Mouse (Mus musculus): ENCODE results near the gene Coq4. TPM values are rescaled to one million over a fixed set of nuclear protein-coding genes. Genes with fewer than 3 reads are reported as not detected.

Coq4 gene
- polyA plus RNA-seq, 1 experiment from 2014 or later: 13.1 TPM

DNA sequence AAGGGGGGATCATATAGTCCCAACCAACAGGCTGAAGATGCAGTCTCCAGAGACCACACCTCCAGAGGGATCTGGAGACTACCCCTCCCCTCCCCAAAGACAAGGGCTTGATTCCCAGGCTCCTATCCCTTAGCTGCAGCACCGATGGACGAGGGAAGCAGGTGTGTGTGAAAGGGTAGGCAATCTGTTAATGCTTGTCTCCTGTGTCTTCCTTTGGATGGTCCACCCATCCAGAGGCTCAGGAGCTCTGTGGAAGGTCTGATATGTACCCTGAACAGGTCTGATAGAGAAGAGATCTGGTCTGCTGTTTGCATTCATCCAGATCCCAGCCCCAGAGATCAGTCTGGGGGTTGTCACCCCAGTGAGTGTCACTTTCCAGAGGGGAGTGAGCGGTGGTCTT, 59.6 kb downstream of the Coq4 start:
- 61% methylated on average over 3 of the region's 3 CpGs for WGBS
- H3K4me2 ChIP-seq (replicated peaks; ENCODE audit: low read depth, low read length): no peak overlapping the region
- peaks cover 20% of the 10 kb centered on the region; the same call in 1 of the 2 replicates for H3K36me3 ChIP-seq (ENCODE audit: insufficient read depth, low read length)
- H3K9me3 ChIP-seq (ENCODE audit: low read length): no peaks in the 10 kb centered on the region
- H3K9ac ChIP-seq (replicated peaks; ENCODE audit: low read depth): no peak overlapping the region
- peaks cover 30% of the 10 kb centered on the region for H3K27me3 ChIP-seq (replicated peaks; ENCODE audit: insufficient read depth, low read length)
- no peaks in the 10 kb centered on the region for H3K4me1 ChIP-seq (ENCODE audit: insufficient read depth, low read depth, low read length)
- H3K4me3 ChIP-seq (ENCODE audit: low read depth, low read length): no peak overlapping the region
- no peak overlapping the region for H3K27ac ChIP-seq (ENCODE audit: low read length)
- DNase-seq (ENCODE audit: low spot score) (no peak), ATAC-seq (no peak)
- TF ChIP-seq CTCF (IDR thresholded peaks at IDR 0.05): no peak
- no peak for TF ChIP-seq EP300 (IDR thresholded peaks at IDR 0.05)

Small RNA genes within 50 kb of the gene (microRNA-seq; reads per million reads assigned to microRNA genes)
- not detected for gene Mir219a-2
- gene Mir219b: not detected

Other genes starting within 250 kb of the Coq4 start
- 10.6 and 11.4 TPM in 2 replicates for gene Rapgef1, start 167.8 kb upstream of the Coq4 start, polyA plus RNA-seq (2015; fragmentation: Nextera tagmentation; extraction: Ambion mirVana)
- 0.21 and 0.37 TPM in 2 replicates for gene Gm13420, start 35.8 kb upstream of the Coq4 start, polyA plus RNA-seq (2015; fragmentation: Nextera tagmentation; extraction: Ambion mirVana)
- gene Gm13547, start 28.2 kb upstream of the Coq4 start, polyA plus RNA-seq (2015; fragmentation: Nextera tagmentation; extraction: Ambion mirVana): not detected in 2 replicates
- gene Trub2, start 1.0 kb downstream of the Coq4 start, polyA plus RNA-seq (2015; fragmentation: Nextera tagmentation; extraction: Ambion mirVana): 16.2 and 18.5 TPM in 2 replicates
- 11.8 and 12.1 TPM in 2 replicates for gene Slc27a4, start 15.1 kb downstream of the Coq4 start, polyA plus RNA-seq (2015; fragmentation: Nextera tagmentation; extraction: Ambion mirVana)
- gene Urm1, start 32.6 kb downstream of the Coq4 start, polyA plus RNA-seq (2015; fragmentation: Nextera tagmentation; extraction: Ambion mirVana): 13.5 and 19.0 TPM in 2 replicates
- 5.4 and 5.6 TPM in 2 replicates for gene Cercam, start 81.7 kb downstream of the Coq4 start, polyA plus RNA-seq (2015; fragmentation: Nextera tagmentation; extraction: Ambion mirVana)
- gene Odf2, start 101.7 kb downstream of the Coq4 start, polyA plus RNA-seq (2015; fragmentation: Nextera tagmentation; extraction: Ambion mirVana): 21.8 and 25.8 TPM in 2 replicates
- gene Gle1, start 147.9 kb downstream of the Coq4 start, polyA plus RNA-seq (2015; fragmentation: Nextera tagmentation; extraction: Ambion mirVana): 32.4 and 33.2 TPM in 2 replicates
- gene Sptan1, start 178.1 kb downstream of the Coq4 start, polyA plus RNA-seq (2015; fragmentation: Nextera tagmentation; extraction: Ambion mirVana): 112 and 115 TPM in 2 replicates

Measured in lung, postnatal 0 days (tissue).